Mouse (Mus musculus): Measurements from ENCODE around the gene Cep152.

Cep152 gene

DNA sequence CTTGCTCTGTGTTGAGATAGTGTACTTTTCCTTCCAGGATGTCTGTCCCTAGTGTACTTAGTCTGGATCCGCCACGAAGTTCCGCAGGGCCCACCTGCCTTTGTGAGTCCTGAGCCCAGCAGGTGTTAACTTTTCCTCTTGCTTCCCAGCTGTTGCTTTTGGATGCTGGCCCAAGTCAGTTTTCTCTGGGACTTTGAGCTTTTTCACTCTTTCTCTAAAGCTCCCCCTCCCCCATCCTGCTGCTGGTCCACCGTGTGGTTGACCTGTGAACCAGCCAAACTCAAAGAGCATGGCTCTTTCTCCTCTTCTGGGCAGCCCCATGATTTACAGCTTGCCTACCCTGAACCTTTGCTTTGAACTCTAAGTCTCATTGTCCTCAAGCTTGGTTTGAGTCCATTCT lies 1.6 kb upstream of the Cep152 start:
- no peak for DNase-seq (ENCODE audit: low spot score in 2 of 2)

DNA sequence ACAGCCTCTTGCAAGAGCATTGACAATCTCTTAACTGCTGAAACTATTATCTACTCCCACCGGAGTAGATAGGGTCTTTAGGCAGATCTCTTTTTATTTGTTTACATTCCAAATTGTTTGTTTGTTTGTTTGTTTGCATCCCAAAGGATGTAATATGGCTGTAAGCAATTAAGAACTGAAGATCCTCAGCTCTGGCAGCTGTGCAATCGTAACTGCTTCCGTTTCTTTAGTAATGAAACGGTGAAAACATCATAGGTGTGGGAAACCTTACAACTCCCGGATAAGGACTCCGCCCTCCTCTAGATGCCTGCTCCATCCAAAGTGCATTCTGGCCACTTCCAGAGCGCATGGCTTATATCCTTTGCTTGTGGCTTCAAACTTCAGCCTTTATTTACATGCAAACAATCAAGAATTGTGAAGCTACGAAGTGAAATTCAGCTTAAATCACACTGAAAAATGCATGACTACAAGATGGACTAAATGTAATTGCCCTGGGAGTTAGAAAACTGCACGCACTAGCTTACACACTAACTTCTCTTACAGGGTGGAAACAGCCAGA lies 707 bp downstream of the Cep152 start:
- DNase-seq (ENCODE audit: low spot score in 2 of 2), result no peak

DNA sequence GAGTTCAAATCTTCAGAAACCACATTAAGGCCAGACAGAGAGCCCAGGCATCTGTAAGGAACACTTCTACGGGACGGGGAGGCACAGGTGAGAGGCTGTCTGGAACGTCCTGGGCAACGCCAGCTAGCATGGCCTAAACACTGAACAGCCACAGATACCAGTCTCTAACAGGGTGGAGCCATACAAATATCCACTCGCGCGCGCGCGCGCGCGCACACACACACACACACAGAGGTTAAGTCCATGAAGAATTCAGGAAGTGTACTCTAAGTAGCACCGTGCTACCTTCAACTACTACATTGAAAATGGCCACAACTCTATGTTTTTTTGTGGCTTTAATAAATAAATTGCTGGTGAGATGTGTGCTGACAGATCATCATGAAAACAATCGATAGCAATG lies 1.7 kb downstream of the Cep152 start:
- no peak for DNase-seq (ENCODE audit: low spot score in 2 of 2)

DNA sequence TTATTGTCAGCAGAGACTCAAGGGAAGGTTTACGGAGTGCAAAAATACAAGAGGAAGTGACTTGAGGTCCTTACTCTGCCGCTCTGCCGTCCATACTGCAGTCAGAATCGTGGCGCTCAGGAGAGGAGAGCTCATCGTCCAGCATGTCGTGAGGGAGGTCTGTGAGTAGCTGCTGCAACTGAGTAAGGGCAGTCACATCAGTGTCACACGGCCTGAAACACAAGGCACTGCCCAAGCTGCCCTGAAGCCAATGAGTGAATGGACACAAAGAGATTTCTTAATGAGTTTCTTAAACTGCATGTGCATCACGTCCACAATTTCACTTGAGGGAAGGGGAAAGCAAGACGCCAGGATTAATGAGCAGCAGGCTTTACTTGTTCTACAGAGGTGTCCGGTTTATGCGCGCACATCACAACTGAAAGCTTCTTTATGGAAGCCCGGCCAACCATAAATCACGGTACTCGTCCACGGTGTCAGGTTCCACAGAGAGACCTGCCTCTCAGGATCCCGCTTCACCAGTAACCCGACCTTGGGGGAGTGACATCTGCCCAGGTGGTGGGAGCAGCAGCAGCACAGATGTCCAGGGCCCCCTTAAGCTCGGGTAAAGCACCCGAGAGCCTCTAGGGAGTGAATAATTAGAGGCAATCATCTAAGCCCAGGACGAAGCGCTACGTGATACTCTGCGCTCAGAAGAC lies 4.6 kb downstream of the Cep152 start:
- no peak for DNase-seq (ENCODE audit: low spot score in 2 of 2)

DNA sequence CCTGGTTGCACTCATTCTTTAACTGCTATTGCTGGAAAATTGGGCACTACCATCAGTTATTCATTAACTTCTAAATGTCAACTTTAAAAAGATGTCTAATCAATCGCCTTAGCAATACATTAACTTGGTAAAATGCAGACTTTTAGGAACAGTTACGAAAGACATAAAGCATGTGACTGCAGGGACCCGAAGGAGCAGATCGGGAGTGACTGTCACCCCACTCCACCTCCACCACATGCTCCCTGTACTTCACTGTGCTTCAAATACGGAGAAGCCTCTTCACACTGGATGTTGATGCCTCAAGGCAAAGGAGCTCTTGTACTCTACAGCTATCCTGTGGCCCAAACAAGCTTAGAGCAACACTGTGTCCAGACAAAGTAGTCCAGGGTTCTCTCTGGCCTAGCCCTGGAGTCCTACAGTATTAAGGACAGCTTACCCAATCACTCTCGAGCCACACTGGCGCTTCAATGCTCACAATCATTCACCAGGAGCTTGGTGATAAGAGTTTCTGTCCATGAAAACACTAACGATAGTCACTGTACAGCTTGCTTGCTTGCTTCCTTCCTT lies 9.0 kb downstream of the Cep152 start:
- no peak for DNase-seq (ENCODE audit: low spot score in 2 of 2)

DNA sequence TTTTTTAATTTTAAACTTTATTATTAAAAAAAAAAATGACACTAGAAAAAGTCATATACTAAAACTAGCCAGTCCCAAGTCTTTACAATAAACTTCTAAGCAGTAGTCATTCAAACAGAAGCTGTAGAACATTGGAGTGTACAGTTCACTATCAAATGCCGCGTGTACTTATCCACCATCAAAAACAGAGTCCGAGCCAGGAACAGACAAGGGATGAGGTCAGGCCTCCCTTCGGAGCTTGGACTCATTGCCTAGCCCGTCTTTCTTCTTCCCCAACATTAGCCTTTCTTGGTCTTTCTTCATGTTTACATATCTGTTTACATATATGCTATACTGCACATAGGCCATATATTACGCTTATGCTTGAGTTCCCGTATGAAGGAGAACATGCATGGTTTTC lies 9.5 kb downstream of the Cep152 start:
- no peak for DNase-seq (ENCODE audit: low spot score in 2 of 2)

DNA sequence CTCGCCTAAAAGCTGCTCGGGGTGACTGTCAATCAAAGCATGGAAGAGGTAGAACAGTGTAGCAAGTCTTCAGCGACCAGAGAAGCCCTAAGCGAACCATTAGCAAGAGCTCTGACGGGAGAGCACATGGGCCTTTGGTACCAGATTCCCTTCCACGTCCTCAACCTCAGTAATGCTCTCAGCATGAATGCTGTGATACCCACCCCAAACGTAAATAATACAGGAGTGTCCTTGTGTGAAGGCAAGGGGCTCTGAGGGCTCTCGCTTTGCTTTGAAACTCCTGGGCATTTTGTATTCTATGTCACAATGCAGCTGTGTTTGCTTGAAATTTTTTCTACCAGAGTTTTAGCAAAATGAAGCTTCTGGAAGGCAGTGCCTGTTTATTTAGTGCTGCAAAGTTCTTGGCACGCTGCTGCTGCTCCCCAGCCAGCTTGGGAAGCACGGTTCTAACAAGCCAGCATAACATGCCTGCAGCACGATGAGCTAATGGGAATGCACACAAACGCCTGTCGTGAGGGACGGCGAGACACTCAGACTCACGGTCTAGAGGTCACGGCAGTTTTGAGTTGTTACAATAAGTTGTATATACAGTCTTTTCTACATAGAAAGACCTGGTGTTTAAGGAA lies 18.6 kb downstream of the Cep152 start:
- no peak for DNase-seq (ENCODE audit: low spot score in 2 of 2)

DNA sequence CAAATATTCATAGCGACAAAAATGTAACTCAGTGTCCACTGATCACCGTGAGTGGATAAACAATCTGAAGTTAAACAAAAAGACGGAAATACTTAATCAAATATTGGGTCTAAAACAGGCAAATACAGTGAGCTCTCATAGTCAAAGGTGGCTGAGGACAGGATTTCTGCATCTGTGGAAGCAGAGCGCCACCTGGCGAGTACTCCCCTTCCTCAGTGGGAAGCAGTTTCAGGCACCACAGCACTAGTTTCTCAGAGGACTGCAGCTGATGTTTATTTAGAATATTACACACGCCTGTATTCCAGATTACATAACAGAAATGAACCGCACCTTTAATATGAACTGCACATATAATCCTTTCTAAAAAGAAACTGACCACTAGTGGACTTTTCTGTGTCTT lies 20.3 kb downstream of the Cep152 start:
- DNase-seq (ENCODE audit: low spot score in 2 of 2), result no peak

DNA sequence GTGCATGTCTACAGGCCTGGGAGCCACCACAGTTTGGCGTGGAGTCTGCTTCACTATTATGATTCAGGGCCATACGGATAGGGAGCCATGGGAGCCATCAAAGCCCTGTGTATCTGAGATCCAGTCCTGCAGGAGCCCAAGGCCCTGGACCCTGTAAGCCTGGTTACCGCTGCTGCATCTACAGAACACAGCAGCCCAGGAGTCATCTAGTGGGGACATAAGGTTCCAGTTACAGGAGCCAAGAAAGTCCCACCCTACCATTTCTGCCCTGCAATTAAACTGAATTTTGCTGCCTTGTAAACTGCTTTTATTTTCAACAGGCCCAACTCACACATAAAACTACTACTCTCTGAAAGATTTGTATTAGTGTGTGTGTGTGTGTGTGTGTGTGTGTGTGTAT lies 21.9 kb downstream of the Cep152 start:
- DNase-seq (ENCODE audit: low spot score in 2 of 2), result no peak

DNA sequence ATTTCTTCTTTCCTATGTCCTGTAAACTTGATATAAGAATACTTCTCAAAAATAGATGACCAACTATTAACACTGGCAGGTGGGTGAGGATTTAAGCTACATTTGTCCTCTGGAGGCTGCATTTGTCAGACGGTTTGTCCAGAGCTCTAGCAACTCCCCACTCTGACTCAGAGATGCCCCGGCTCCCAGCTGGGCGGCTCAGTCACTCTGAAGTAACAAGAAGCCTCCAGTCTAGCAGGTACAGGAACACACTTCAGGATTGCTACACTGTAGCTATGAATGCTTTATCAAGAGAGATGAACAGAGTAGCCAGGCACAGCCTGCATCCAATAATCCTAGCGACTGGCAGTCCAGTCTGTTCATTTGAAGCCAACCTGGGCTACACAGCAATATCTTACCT lies 26.0 kb downstream of the Cep152 start:
- no peak for DNase-seq (ENCODE audit: low spot score in 2 of 2)

DNA sequence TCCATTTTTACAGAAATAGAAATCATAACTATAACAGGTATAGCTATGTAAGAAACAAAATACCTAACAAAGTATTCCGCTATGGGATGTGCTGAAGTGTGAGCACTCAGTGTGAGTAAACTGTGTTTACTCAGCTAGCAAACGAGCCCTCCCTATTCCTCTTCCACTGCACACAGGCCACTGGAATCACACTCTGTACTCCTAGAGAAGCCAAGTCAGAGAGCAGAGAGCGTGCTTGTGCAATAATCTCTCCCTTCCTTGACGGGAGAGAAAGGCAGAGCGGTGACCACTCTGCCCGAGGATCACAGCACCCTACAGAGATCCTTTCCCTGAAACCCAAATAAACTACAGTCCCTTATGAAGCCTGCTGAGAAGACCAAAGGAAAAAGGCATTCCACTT lies 26.7 kb downstream of the Cep152 start:
- no peak for DNase-seq (ENCODE audit: low spot score in 2 of 2)

DNA sequence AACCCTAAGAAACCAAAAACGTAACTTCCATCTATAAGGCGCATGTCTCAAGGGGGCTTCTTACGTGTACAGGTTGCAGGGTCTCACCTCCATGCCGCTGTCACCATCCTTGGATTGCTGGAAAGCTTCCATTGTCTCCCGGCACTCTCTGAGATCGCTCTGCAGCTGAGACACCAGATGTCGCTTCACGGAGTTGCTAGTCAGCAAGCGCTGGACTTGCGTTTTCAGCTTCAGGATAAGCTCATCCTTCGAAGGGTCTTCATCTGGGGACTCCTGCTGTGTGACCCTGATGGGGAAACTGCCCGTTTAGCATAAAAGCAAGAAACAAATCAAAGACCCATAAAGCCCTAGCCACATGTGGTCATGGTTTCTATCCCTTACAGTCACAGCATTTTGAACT lies 30.1 kb downstream of the Cep152 start:
- DNase-seq (ENCODE audit: low spot score in 2 of 2), result no peak

DNA sequence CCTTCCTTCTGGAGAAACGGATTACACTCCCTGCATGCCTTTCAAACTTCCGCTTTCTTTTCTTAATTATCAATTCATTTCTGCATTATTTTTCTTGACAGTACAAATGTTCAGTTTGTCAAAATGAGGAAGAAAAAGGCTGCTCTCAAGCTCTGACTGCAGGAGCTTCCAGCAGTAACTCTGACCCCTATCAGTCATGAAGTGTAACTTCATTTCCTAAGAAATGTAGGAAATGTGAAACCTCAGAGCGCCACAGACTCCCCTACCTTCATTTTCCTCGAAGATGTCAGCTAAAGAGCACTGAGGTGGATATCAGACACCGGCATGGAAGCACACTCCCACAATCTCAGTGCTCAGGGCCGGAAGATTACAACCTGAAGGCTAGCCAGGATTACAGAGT lies 30.8 kb downstream of the Cep152 start:
- DNase-seq (ENCODE audit: low spot score in 2 of 2), result no peak

DNA sequence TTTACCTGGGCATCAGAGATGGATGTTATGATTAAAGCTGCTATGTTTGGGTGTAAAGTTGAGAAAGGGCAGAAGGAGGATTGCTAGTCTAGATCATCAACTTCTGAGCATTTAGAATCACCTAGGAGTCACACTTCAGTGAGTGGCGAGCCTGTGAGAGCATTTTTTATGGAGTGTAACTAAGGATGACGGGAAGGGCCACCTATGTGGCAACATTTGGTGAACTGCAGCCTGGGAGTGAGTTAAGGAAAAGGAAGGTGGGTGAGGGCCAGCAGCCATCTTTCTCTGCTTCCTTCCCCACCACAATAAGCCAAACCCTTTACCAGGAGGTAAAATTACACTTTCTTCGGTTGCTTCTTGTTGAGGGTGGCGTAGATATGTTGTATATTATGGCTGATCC lies 33.0 kb downstream of the Cep152 start:
- DNase-seq (ENCODE audit: low spot score in 2 of 2), result no peak

DNA sequence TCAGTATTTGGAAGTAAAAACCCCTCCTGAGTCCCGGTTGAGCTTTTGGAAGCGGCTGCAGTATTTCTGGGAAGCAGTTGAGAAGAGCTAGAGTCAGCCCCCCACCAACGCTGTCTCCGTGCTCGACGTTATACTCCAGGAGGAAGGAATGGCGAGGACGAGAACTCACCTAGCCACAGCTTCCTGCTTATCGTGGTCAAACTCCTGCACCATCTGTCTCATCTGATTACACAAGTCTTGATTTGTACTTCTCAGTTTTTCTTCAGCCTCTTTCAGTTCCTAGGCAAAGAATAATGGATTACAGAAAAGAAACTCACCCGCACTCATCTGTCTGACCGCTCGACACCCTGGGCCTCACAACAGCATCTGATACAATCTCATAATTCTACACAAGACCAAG lies 35.6 kb downstream of the Cep152 start:
- no peak for DNase-seq (ENCODE audit: low spot score in 2 of 2)

DNA sequence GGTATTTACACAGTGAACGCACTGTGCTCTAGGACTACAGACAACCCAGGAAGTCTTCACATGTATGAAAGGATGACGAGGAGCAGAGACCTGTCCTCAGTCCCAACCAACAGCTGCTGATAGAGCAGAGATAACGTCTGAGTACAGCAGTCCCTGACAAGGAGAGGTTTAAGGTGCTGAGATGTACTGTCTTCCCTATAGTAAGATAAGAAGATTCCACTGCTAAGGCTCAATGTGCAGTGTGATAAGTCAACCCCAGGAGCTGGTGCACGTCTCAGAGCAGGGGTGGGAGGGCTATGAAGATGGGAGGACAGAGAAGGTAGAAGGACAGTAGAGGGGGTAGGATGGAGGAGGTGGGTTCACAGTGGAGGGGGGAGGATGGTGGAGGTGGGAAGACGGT lies 43.8 kb downstream of the Cep152 start:
- DNase-seq (ENCODE audit: low spot score in 2 of 2), result no peak

DNA sequence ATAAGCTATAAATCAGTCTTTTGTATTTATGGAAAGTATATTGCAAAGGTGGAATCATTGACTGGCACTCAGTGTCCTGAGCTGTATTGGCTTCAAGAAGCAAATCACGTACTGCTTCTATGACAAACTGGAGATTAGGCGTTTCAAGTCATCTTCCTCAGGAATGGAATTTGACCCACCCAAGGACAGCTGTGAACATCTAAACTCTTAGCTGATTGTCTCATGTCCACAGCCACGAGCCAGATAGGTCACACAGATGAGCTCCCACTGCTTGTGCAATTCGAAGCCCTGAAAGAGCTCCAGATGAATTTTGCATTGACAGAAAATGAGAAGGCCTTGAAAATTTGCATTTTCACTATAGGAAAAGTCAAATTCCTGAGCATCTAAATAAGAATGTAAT lies 47.2 kb downstream of the Cep152 start:
- no peak for DNase-seq (ENCODE audit: low spot score in 2 of 2)

DNA sequence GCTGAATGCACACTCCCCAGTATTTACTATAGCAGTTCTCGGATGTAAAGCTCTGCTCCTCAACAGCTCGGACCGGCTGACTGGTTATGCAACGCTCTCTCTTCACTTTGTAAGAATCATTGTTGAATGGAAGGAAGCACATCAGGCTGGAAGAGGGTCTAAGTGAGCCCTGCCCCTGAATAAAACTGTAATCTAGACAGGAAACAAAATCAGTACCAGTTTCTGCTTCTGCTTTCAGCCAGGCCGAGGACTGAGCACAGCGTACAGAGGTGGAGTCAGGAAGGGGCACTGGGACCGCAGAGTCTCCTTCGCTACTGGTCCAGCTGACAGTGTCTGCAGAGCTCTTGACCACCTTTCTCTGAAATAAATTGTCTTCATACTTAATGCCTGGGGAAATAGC lies 48.4 kb downstream of the Cep152 start:
- no peak for DNase-seq (ENCODE audit: low spot score in 2 of 2)

DNA sequence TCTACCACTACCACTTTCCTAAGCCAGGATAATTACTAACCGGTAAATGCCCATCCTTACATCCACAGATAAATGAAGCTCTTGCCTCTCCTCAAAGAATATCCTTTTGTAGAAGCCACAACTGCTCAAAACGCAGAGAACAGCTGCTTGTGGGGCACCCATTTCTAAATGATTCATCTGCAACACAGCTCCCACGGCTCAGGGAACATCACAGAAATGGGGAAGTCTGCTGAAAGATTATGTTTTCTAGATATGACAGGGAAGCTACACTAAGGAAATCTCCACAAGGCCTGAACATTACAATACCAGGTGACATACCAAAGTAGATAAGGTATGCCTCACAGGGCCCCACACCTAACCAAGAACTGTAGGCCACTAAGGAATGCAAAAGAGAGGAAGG lies 49.1 kb downstream of the Cep152 start:
- no peak for DNase-seq (ENCODE audit: low spot score in 2 of 2)

DNA sequence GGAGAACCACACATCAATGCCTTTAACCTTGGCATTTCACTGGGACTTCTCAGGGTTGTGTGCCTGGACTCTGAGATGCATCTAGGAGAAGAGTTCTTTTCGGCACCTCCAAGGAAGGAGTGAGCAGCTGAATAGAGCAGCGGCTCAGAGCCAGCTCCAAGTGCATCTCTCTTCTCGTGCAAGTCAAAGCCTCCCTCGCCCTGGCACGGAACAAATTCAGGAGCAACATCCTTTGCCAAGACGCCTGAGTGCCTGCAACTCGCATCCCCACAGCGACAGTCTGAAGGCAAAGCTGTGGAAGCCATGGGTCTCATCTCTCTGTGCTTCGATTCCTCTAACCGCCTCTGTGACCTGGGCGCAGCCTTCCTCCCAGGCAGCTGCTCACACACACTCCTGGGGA lies 61.0 kb downstream of the Cep152 start:
- DNase-seq (ENCODE audit: low spot score in 2 of 2), result no peak

DNA sequence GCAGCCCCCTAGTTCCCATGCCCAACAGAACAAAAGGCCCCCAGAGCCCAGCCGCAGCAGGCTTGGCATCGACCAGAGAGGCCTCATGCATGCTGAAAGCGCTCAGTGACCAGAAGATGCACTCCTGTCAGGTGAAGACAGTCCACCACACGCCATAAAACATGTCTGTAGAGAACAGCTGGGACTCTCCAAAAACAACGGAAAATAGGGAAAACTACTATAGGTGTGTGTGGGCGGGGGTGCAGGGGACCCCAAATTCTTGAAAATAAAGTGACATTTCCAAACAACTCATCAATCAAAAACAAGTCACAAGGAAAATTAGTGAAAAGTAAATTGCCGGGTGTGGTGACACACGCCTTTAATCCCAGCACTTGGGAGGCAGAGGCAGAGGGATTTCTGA lies 62.5 kb downstream of the Cep152 start:
- no peak for DNase-seq (ENCODE audit: low spot score in 2 of 2)

DNA sequence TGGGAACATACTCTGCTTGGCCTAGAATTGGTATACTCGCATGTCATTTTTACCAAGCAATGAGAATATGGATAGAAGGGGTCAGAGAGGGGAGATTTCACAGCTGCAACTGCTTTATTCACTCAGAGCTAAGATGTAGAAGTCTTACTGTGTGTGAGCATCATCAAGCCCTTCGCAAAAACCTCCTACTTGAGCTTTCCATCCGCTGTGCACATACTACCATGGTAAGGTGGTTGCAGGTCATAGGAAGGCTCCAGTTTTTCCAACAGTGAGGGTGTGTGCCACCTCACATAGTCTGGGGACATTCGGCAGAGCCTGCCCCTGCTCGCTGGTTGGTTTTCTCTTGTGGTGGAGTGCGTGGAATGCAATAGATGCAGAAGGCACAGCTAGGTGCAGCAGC lies 64.9 kb downstream of the Cep152 start:
- no peak for DNase-seq (ENCODE audit: low spot score in 2 of 2)
